Mouse (Mus musculus): ENCODE data around the gene Zdhhc20. TPM values are rescaled to one million over a fixed set of nuclear protein-coding genes. Genes with fewer than 3 reads are reported as not detected.
"Not testable (repeated sequence)": the region's sequence is repeated elsewhere in the genome, so short reads cannot be mapped to it uniquely, and the experiment has no call there.

Zdhhc20 gene
- total RNA-seq, 1 experiment: 22.7 TPM

GRCm38 (mm10) chr14:57896882-57897281, 6.8 kb upstream of the Zdhhc20 start:
- TF ChIP-seq CHD2 (IDR thresholded peaks at IDR 0.05; ENCODE audit: low read depth, low read length) (no peak), HCFC1 (IDR thresholded peaks at IDR 0.05; ENCODE audit: borderline replicate concordance, insufficient read depth, low read length) (no peak), ZNF384 (IDR thresholded peaks at IDR 0.05; ENCODE audit: low read depth, low read length) (no peak), ZC3H11A (IDR thresholded peaks at IDR 0.05; ENCODE audit: borderline replicate concordance, low read depth, low read length) (no peak), MAFK (IDR thresholded peaks at IDR 0.05; ENCODE audit: insufficient read depth, low read depth, low read length) (no peak)
- no peak for DNase-seq (ENCODE audit: low read depth, low spot score)
- H3K9ac ChIP-seq (ENCODE audit: insufficient read depth, low read depth, low read length, poor library complexity, severe bottlenecking): no peak overlapping the region
- peaks cover 5 to 10% of the 10 kb centered on the region in 2 experiments; a peak in 3 of 4 replicates for H3K4me1 ChIP-seq (ENCODE audit: control insufficient read depth in 2 of 2, insufficient read depth in 2 of 2, low read length in 2 of 2, poor library complexity in 1 of 2)
- no peak overlapping the region for H3K4me3 ChIP-seq (ENCODE audit: insufficient read depth in 1 of 2, low read depth in 1 of 2, low read length in 2 of 2, poor library complexity in 1 of 2, severe bottlenecking in 1 of 2)
- no peaks in the 10 kb centered on the region for H3K36me3 ChIP-seq (ENCODE audit: control insufficient read depth, insufficient read depth, low read length, poor library complexity, severe bottlenecking)
- H3K27ac ChIP-seq (ENCODE audit: insufficient read depth, low read depth, low read length, poor library complexity, severe bottlenecking): no peak overlapping the region
- no peaks in the 10 kb centered on the region for H3K9me3 ChIP-seq (ENCODE audit: control insufficient read depth, insufficient read depth, low read depth, low read length)
- in situ Hi-C loops (cut with MboI; ENCODE audit: low sequenced_read_pairs in 2 of 2, unreplicated experiment in 2 of 2): no loop called here

GRCm38 (mm10) chr14:57896088-57896871, 6.2 kb upstream of the Zdhhc20 start:
- in situ Hi-C loops (cut with MboI; ENCODE audit: low sequenced_read_pairs in 2 of 2, unreplicated experiment in 2 of 2); H3K4me3 ChIP-seq (ENCODE audit: insufficient read depth in 1 of 2, low read depth in 1 of 2, low read length in 2 of 2, poor library complexity in 1 of 2, severe bottlenecking in 1 of 2); H3K9ac ChIP-seq (ENCODE audit: insufficient read depth, low read depth, low read length, poor library complexity, severe bottlenecking); H3K9me3 ChIP-seq (ENCODE audit: control insufficient read depth, insufficient read depth, low read depth, low read length); H3K4me1 ChIP-seq (ENCODE audit: control insufficient read depth in 2 of 2, insufficient read depth in 2 of 2, low read length in 2 of 2, poor library complexity in 1 of 2); DNase-seq (ENCODE audit: low read depth, low spot score); H3K36me3 ChIP-seq (ENCODE audit: control insufficient read depth, insufficient read depth, low read length, poor library complexity, severe bottlenecking); H3K27ac ChIP-seq (ENCODE audit: insufficient read depth, low read depth, low read length, poor library complexity, severe bottlenecking): not testable (repeated sequence)

- TF ChIP-seq ZNF384 (IDR thresholded peaks at IDR 0.05; ENCODE audit: low read depth, low read length) (no peak), MAFK (IDR thresholded peaks at IDR 0.05; ENCODE audit: insufficient read depth, low read depth, low read length) (no peak)
These were observed 4.3 kb upstream of the Zdhhc20 start for GRCm38 (mm10) chr14:57894346-57894745.

GRCm38 (mm10) chr14:57892961-57893360, 2.9 kb upstream of the Zdhhc20 start:
- in situ Hi-C loops (cut with MboI; ENCODE audit: low sequenced_read_pairs in 2 of 2, unreplicated experiment in 2 of 2): no loop called here
- Histone ChIP-seq H3K9me3 (ENCODE audit: control insufficient read depth, insufficient read depth, low read depth, low read length) (no peaks in the 10 kb centered on the region), H3K27ac (ENCODE audit: insufficient read depth, low read depth, low read length, poor library complexity, severe bottlenecking) (no peak overlapping the region), H3K4me3 (ENCODE audit: insufficient read depth in 1 of 2, low read depth in 1 of 2, low read length in 2 of 2, poor library complexity in 1 of 2, severe bottlenecking in 1 of 2) (no peak overlapping the region), H3K4me1 (ENCODE audit: control insufficient read depth in 2 of 2, insufficient read depth in 2 of 2, low read length in 2 of 2, poor library complexity in 1 of 2) (peaks cover 5 to 10% of the 10 kb centered on the region in 2 experiments; a peak in 3 of 4 replicates), H3K36me3 (ENCODE audit: control insufficient read depth, insufficient read depth, low read length, poor library complexity, severe bottlenecking) (no peaks in the 10 kb centered on the region), H3K9ac (ENCODE audit: insufficient read depth, low read depth, low read length, poor library complexity, severe bottlenecking) (no peak overlapping the region)
- DNase-seq (ENCODE audit: low read depth, low spot score): no peak
- no peak for TF ChIP-seq MAFK (IDR thresholded peaks at IDR 0.05; ENCODE audit: insufficient read depth, low read depth, low read length)
- no peak for TF ChIP-seq CHD2 (IDR thresholded peaks at IDR 0.05; ENCODE audit: low read depth, low read length)
- no peak for TF ChIP-seq ZNF384 (IDR thresholded peaks at IDR 0.05; ENCODE audit: low read depth, low read length)
- TF ChIP-seq ZC3H11A (IDR thresholded peaks at IDR 0.05; ENCODE audit: borderline replicate concordance, low read depth, low read length): no peak
- no peak for TF ChIP-seq HCFC1 (IDR thresholded peaks at IDR 0.05; ENCODE audit: borderline replicate concordance, insufficient read depth, low read length)

More at GRCm38 (mm10) chr14:57894346-57894745, 4.3 kb upstream of the Zdhhc20 start:
- DNase-seq (ENCODE audit: low read depth, low spot score): no peak
- Histone ChIP-seq H3K4me1 (ENCODE audit: control insufficient read depth in 2 of 2, insufficient read depth in 2 of 2, low read length in 2 of 2, poor library complexity in 1 of 2) (peaks cover 3 to 8% of the 10 kb centered on the region in 2 experiments; a peak in 3 of 4 replicates), H3K27ac (ENCODE audit: insufficient read depth, low read depth, low read length, poor library complexity, severe bottlenecking) (no peak overlapping the region), H3K4me3 (ENCODE audit: insufficient read depth in 1 of 2, low read depth in 1 of 2, low read length in 2 of 2, poor library complexity in 1 of 2, severe bottlenecking in 1 of 2) (no peak overlapping the region), H3K9me3 (ENCODE audit: control insufficient read depth, insufficient read depth, low read depth, low read length) (no peaks in the 10 kb centered on the region), H3K36me3 (ENCODE audit: control insufficient read depth, insufficient read depth, low read length, poor library complexity, severe bottlenecking) (no peaks in the 10 kb centered on the region), H3K9ac (ENCODE audit: insufficient read depth, low read depth, low read length, poor library complexity, severe bottlenecking) (no peak overlapping the region)
- in situ Hi-C loops (cut with MboI; ENCODE audit: low sequenced_read_pairs in 2 of 2, unreplicated experiment in 2 of 2): no loop called here

GRCm38 (mm10) chr14:57889541-57890010, 500 bp downstream of the Zdhhc20 start:
- Histone ChIP-seq H3K36me3 (ENCODE audit: control insufficient read depth, insufficient read depth, low read length, poor library complexity, severe bottlenecking) (no peaks in the 10 kb centered on the region), H3K9me3 (ENCODE audit: control insufficient read depth, insufficient read depth, low read depth, low read length) (no peaks in the 10 kb centered on the region), H3K9ac (ENCODE audit: insufficient read depth, low read depth, low read length, poor library complexity, severe bottlenecking) (peak overlapping the region; percentile 85), H3K27ac (ENCODE audit: insufficient read depth, low read depth, low read length, poor library complexity, severe bottlenecking) (peak overlapping the region; percentile 24; the same call in 1 of the 2 replicates), H3K4me1 (ENCODE audit: control insufficient read depth in 2 of 2, insufficient read depth in 2 of 2, low read length in 2 of 2, poor library complexity in 1 of 2) (peaks cover 6% of the 10 kb centered on the region in 2 experiments; a peak in 3 of 4 replicates), H3K4me3 (ENCODE audit: insufficient read depth in 1 of 2, low read depth in 1 of 2, low read length in 2 of 2, poor library complexity in 1 of 2, severe bottlenecking in 1 of 2) (peak overlapping the region; percentile 92 to 99)
- TF ChIP-seq MAFK (IDR thresholded peaks at IDR 0.05; ENCODE audit: insufficient read depth, low read depth, low read length) (no peak), ZNF384 (IDR thresholded peaks at IDR 0.05; ENCODE audit: low read depth, low read length) (no peak), ZC3H11A (IDR thresholded peaks at IDR 0.05; ENCODE audit: borderline replicate concordance, low read depth, low read length) (no peak), CHD2 (IDR thresholded peaks at IDR 0.05; ENCODE audit: low read depth, low read length) (peak; percentile 77)
- no peak for DNase-seq (ENCODE audit: low read depth, low spot score)
- in situ Hi-C loops (cut with MboI; ENCODE audit: low sequenced_read_pairs in 2 of 2, unreplicated experiment in 2 of 2): no loop called here
